Mouse (Mus musculus) left cerebral cortex, adult 2 months (tissue): Measurements from ENCODE around the gene Pcdh7. TPM values are rescaled to one million over a fixed set of nuclear protein-coding genes. Genes with fewer than 3 reads are reported as not detected.

Experiments used
- DNase-seq, 2 experiments: peaks; one replicate each; pipeline ENCODE4 v3.0.0; 2021 to 2022; ENCODE audit warnings: low spot score in 2 of 2, mixed read lengths in 1 of 2; ENCODE audit errors: extremely low spot score in 1 of 2
- H3K27ac ChIP-seq: fragments of 200-600 bp; 2 replicates; pipeline ENCODE4 v1.8.1; 2022
- H3K4me3 ChIP-seq: fragments of 200-600 bp; 2 replicates; pipeline ENCODE4 v1.8.1; 2022
- CTCF ChIP-seq: fragments of 200-600 bp; IDR thresholded peaks from 2 replicates; pipeline ENCODE4 v1.8.1; 2022; ENCODE audit warnings: antibody characterized with exemption, mild to moderate bottlenecking, moderate library complexity
- intact Hi-C: fragments of 180-260 bp; cut with DNase I; formaldehyde crosslinking; loops from one replicate; pipeline ENCODE4 v1.15.1; 2025
- total RNA-seq, 2 experiments: library from RNA; stranded (reverse); gene quantifications; 2 replicates each; pipeline ENCODE4 v1.2.3; 2021

Gene Pcdh7
- total RNA-seq, 2 experiments from 2014 or later: 169 to 170 TPM

GRCm38 (mm10) chr5:57774496-57774895 is 56.7 kb downstream of the Pcdh7 start:
- intact Hi-C loops: no loop called here
- no peak; the same call in 1 of the 2 replicates for TF ChIP-seq CTCF
- DNase-seq: no peak
- Histone ChIP-seq H3K4me3 (no peak overlapping the region), H3K27ac (no peak overlapping the region)

- no peak for TF ChIP-seq CTCF
- H3K4me3 ChIP-seq: no peak overlapping the region
- intact Hi-C loops: no loop called here
- no peak overlapping the region for H3K27ac ChIP-seq
- DNase-seq: no peak
Observed at GRCm38 (mm10) chr5:57778093-57778492, 60.3 kb downstream of the Pcdh7 start.

GRCm38 (mm10) chr5:57779951-57780350 is 62.2 kb downstream of the Pcdh7 start:
- intact Hi-C loops: no loop called here
- Histone ChIP-seq H3K4me3 (no peak overlapping the region), H3K27ac (no peak overlapping the region)
- no peak for TF ChIP-seq CTCF
- DNase-seq: no peak

GRCm38 (mm10) chr5:57780574-57780973 is 62.8 kb downstream of the Pcdh7 start:
- intact Hi-C loops: no loop called here
- TF ChIP-seq CTCF: no peak

GRCm38 (mm10) chr5:57781950-57782349 is 64.2 kb downstream of the Pcdh7 start:
- TF ChIP-seq CTCF: no peak
- intact Hi-C loops: no loop called here
- DNase-seq: no peak
- no peak overlapping the region for H3K27ac ChIP-seq
- H3K4me3 ChIP-seq: no peak overlapping the region

More at GRCm38 (mm10) chr5:57780574-57780973, 62.8 kb downstream of the Pcdh7 start:
- Histone ChIP-seq H3K27ac (no peak overlapping the region), H3K4me3 (no peak overlapping the region)
- no peak for DNase-seq

GRCm38 (mm10) chr5:57782546-57782945 is 64.8 kb downstream of the Pcdh7 start:
- DNase-seq: no peak
- H3K27ac ChIP-seq: no peak overlapping the region
- intact Hi-C loops: no loop called here
- no peak for TF ChIP-seq CTCF
- no peak overlapping the region for H3K4me3 ChIP-seq

GRCm38 (mm10) chr5:57788775-57789509 is 71.2 kb downstream of the Pcdh7 start:
- no peak overlapping the region for H3K27ac ChIP-seq
- no peak overlapping the region for H3K4me3 ChIP-seq
- no peak for TF ChIP-seq CTCF
- no peak for DNase-seq
- intact Hi-C loops: no loop called here

GRCm38 (mm10) chr5:57796337-57796736 is 78.6 kb downstream of the Pcdh7 start:
- no peak for DNase-seq
- intact Hi-C loops: no loop called here
- no peak overlapping the region for H3K4me3 ChIP-seq

GRCm38 (mm10) chr5:57797951-57798670 is 80.3 kb downstream of the Pcdh7 start:
- H3K4me3 ChIP-seq: no peak overlapping the region
- intact Hi-C loops: no loop called here
- TF ChIP-seq CTCF: no peak

More at GRCm38 (mm10) chr5:57796337-57796736, 78.6 kb downstream of the Pcdh7 start:
- no peak for TF ChIP-seq CTCF
- H3K27ac ChIP-seq: no peak overlapping the region

GRCm38 (mm10) chr5:57803108-57803507 is 85.3 kb downstream of the Pcdh7 start:
- intact Hi-C loops: no loop called here
- no peak for TF ChIP-seq CTCF
- no peak for DNase-seq
- Histone ChIP-seq H3K4me3 (no peak overlapping the region), H3K27ac (no peak overlapping the region)

More at GRCm38 (mm10) chr5:57797951-57798670, 80.3 kb downstream of the Pcdh7 start:
- no peak for DNase-seq
- no peak overlapping the region for H3K27ac ChIP-seq

GRCm38 (mm10) chr5:57803890-57804289 is 86.1 kb downstream of the Pcdh7 start:
- intact Hi-C loops: no loop called here
- TF ChIP-seq CTCF: no peak
- H3K4me3 ChIP-seq: no peak overlapping the region
- DNase-seq: no peak
- H3K27ac ChIP-seq: no peak overlapping the region

- no peak for TF ChIP-seq CTCF
- DNase-seq: no peak
- intact Hi-C loops: no loop called here
- no peak overlapping the region for H3K4me3 ChIP-seq
- no peak overlapping the region for H3K27ac ChIP-seq
Observed at GRCm38 (mm10) chr5:57807350-57807749, 89.6 kb downstream of the Pcdh7 start.
